Mouse (Mus musculus): ENCODE results near the gene Gm45521. TPM values are rescaled to one million over a fixed set of nuclear protein-coding genes. Genes with fewer than 3 reads are reported as not detected.

Gene Gm45521
- polyA plus RNA-seq, 1 experiment from 2014 or later, result not detected

GRCm38 (mm10) chr14:7934166-7934565, 22.9 kb upstream of the Gm45521 start:
- Histone ChIP-seq H3K4me1 (replicated peaks; ENCODE audit: control insufficient read depth, insufficient read depth) (no peaks in the 10 kb centered on the region), H3K27me3 (ENCODE audit: control insufficient read depth, insufficient read depth, low read length) (no peaks in the 10 kb centered on the region), H3K9ac (ENCODE audit: low read length) (no peak overlapping the region), H3K9me3 (ENCODE audit: control insufficient read depth, low read length) (no peaks in the 10 kb centered on the region), H3K4me2 (replicated peaks; ENCODE audit: low read depth) (no peak overlapping the region), H3K27ac (replicated peaks) (no peak overlapping the region), H3K4me3 (ENCODE audit: low read depth, low read length) (no peak overlapping the region), H3K36me3 (ENCODE audit: control insufficient read depth, insufficient read depth, low read length) (peaks cover 19% of the 10 kb centered on the region; the same call in 1 of the 2 replicates)
- TF ChIP-seq EP300 (optimal IDR thresholded peaks at IDR 0.05) (no peak), CTCF (IDR thresholded peaks at IDR 0.05; ENCODE audit: low read depth) (no peak)
- no peak for ATAC-seq (ENCODE audit: low FRiP score, low TSS enrichment)
- WGBS, result 78% methylated on average over 7 of the region's 7 CpGs
- DNase-seq (ENCODE audit: low spot score), result no peak

- 41% methylated on average over 17 of the region's 17 CpGs for WGBS
- no peak overlapping the region for H3K27ac ChIP-seq (replicated peaks)
- peak; percentile 47; the same call in 1 of the 2 replicates for ATAC-seq (ENCODE audit: low FRiP score, low TSS enrichment)
These were observed 19.9 kb upstream of the Gm45521 start for GRCm38 (mm10) chr14:7937052-7937630.

GRCm38 (mm10) chr14:7938809-7939784, 18.0 kb upstream of the Gm45521 start:
- peaks cover 12% of the 10 kb centered on the region; the same call in 1 of the 2 replicates for H3K36me3 ChIP-seq (ENCODE audit: control insufficient read depth, insufficient read depth, low read length)
- no peak overlapping the region for H3K4me2 ChIP-seq (replicated peaks; ENCODE audit: low read depth)
- 62% methylated on average over 19 of the region's 19 CpGs for WGBS
- no peaks in the 10 kb centered on the region for H3K4me1 ChIP-seq (replicated peaks; ENCODE audit: control insufficient read depth, insufficient read depth)
- DNase-seq (ENCODE audit: low spot score), result no peak
- no peak for ATAC-seq (ENCODE audit: low FRiP score, low TSS enrichment)
- no peak overlapping the region for H3K9ac ChIP-seq (ENCODE audit: low read length)
- no peaks in the 10 kb centered on the region for H3K9me3 ChIP-seq (ENCODE audit: control insufficient read depth, low read length)
- no peak overlapping the region for H3K27ac ChIP-seq (replicated peaks)
- no peak overlapping the region for H3K4me3 ChIP-seq (ENCODE audit: low read depth, low read length)
- H3K27me3 ChIP-seq (ENCODE audit: control insufficient read depth, insufficient read depth, low read length), result no peaks in the 10 kb centered on the region
- TF ChIP-seq CTCF (IDR thresholded peaks at IDR 0.05; ENCODE audit: low read depth), result no peak
- no peak for TF ChIP-seq EP300 (optimal IDR thresholded peaks at IDR 0.05)

More at GRCm38 (mm10) chr14:7937052-7937630, 19.9 kb upstream of the Gm45521 start:
- H3K4me2 ChIP-seq (replicated peaks; ENCODE audit: low read depth), result no peak overlapping the region
- DNase-seq (ENCODE audit: low spot score), result peak; percentile 50
- H3K9ac ChIP-seq (ENCODE audit: low read length), result no peak overlapping the region
- peaks cover 20% of the 10 kb centered on the region; the same call in 1 of the 2 replicates for H3K36me3 ChIP-seq (ENCODE audit: control insufficient read depth, insufficient read depth, low read length)
- peak; percentile 79 for TF ChIP-seq CTCF (IDR thresholded peaks at IDR 0.05; ENCODE audit: low read depth)
- no peak for TF ChIP-seq EP300 (optimal IDR thresholded peaks at IDR 0.05)
- H3K4me1 ChIP-seq (replicated peaks; ENCODE audit: control insufficient read depth, insufficient read depth), result no peaks in the 10 kb centered on the region
- no peak overlapping the region for H3K4me3 ChIP-seq (ENCODE audit: low read depth, low read length)
- no peaks in the 10 kb centered on the region for H3K9me3 ChIP-seq (ENCODE audit: control insufficient read depth, low read length)
- no peaks in the 10 kb centered on the region for H3K27me3 ChIP-seq (ENCODE audit: control insufficient read depth, insufficient read depth, low read length)

- TF ChIP-seq EP300 (optimal IDR thresholded peaks at IDR 0.05) (no peak), CTCF (IDR thresholded peaks at IDR 0.05; ENCODE audit: low read depth) (no peak)
- Histone ChIP-seq H3K36me3 (ENCODE audit: control insufficient read depth, insufficient read depth, low read length) (peaks cover 12% of the 10 kb centered on the region; the same call in 1 of the 2 replicates), H3K4me1 (replicated peaks; ENCODE audit: control insufficient read depth, insufficient read depth) (no peaks in the 10 kb centered on the region), H3K9me3 (ENCODE audit: control insufficient read depth, low read length) (no peaks in the 10 kb centered on the region), H3K27ac (replicated peaks) (no peak overlapping the region), H3K4me3 (ENCODE audit: low read depth, low read length) (no peak overlapping the region), H3K27me3 (ENCODE audit: control insufficient read depth, insufficient read depth, low read length) (no peaks in the 10 kb centered on the region), H3K4me2 (replicated peaks; ENCODE audit: low read depth) (no peak overlapping the region), H3K9ac (ENCODE audit: low read length) (no peak overlapping the region)
- 75% methylated on average over 5 of the region's 5 CpGs for WGBS
- DNase-seq (ENCODE audit: low spot score) (no peak), ATAC-seq (ENCODE audit: low FRiP score, low TSS enrichment) (no peak)
These were observed 15.7 kb upstream of the Gm45521 start for GRCm38 (mm10) chr14:7941413-7941812.

GRCm38 (mm10) chr14:7943101-7943800, 13.8 kb upstream of the Gm45521 start:
- Histone ChIP-seq H3K4me1 (replicated peaks; ENCODE audit: control insufficient read depth, insufficient read depth) (no peaks in the 10 kb centered on the region), H3K4me2 (replicated peaks; ENCODE audit: low read depth) (no peak overlapping the region), H3K36me3 (ENCODE audit: control insufficient read depth, insufficient read depth, low read length) (peaks cover 13% of the 10 kb centered on the region; the same call in 1 of the 2 replicates), H3K27me3 (ENCODE audit: control insufficient read depth, insufficient read depth, low read length) (no peaks in the 10 kb centered on the region), H3K4me3 (ENCODE audit: low read depth, low read length) (no peak overlapping the region), H3K9ac (ENCODE audit: low read length) (no peak overlapping the region), H3K9me3 (ENCODE audit: control insufficient read depth, low read length) (no peaks in the 10 kb centered on the region), H3K27ac (replicated peaks) (peak overlapping the region; percentile 63)
- TF ChIP-seq CTCF (IDR thresholded peaks at IDR 0.05; ENCODE audit: low read depth), result no peak
- TF ChIP-seq EP300 (optimal IDR thresholded peaks at IDR 0.05), result no peak
- ATAC-seq (ENCODE audit: low FRiP score, low TSS enrichment), result peak; percentile 61
- 49% methylated on average over 7 of the region's 7 CpGs for WGBS
- DNase-seq (ENCODE audit: low spot score), result peak; percentile 61

Measured in stomach, postnatal 0 days (tissue).